Mouse (Mus musculus) heart, postnatal 14 days (tissue): ENCODE measurements around the gene Gm37240. TPM values are rescaled to one million over a fixed set of nuclear protein-coding genes. Genes with fewer than 3 reads are reported as not detected.

Experiments
- DNase-seq, 2 experiments: peaks; one replicate each; pipeline ENCODE4 v3.0.0; 2021 to 2022
- intact Hi-C: fragments of 180-260 bp; cut with DNase I; formaldehyde crosslinking; loops from one replicate; pipeline ENCODE4 v1.15.1; 2025
- total RNA-seq, 2 experiments: library from RNA; stranded (reverse); gene quantifications; 2 replicates each; pipeline ENCODE4 v1.2.3; 2021

Gene Gm37240
- total RNA-seq, 2 experiments from 2014 or later: 39.0 to 42.7 TPM

DNA sequence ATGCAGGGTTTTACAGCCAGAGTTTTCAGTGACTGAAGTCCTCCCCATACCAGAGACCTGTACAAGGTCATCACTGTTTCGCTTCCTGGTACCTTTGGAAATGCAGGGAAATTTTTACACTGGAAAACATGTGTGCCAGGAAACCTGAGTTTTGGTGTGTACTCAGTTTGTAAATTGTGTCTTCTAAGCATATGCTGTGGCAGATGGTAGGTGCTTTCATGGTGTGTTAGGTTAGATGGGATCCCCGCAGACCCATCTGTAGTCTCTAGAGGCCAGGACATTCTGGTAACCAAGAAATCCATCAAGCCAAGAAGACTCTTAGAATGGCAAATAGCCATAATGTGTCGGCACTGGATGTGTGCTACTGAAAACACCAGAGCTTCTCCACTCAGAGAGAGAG, 352.3 kb downstream of the Gm37240 start:
- DNase-seq: no peak
- intact Hi-C loops: no loop called here

DNA sequence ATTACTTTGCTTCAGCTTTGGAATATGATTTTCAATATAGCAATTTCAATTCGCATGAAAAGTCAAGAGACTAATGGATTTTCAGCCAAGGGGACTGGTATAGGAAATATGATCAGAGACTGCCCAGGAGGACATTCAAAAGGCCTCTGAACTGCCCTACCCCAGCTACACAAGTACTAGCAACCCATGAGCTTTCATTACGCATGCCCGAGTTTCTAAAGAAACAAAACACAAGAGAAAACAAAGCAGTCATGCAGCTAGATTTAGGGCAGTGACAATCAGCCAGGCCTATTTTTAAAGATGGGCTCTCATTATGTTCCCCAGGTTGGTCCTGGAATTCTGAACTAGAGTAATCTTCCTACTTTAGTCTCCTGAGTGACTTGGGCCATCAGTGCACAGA, 354.9 kb downstream of the Gm37240 start:
- DNase-seq: no peak
- intact Hi-C loops: no loop called here

DNA sequence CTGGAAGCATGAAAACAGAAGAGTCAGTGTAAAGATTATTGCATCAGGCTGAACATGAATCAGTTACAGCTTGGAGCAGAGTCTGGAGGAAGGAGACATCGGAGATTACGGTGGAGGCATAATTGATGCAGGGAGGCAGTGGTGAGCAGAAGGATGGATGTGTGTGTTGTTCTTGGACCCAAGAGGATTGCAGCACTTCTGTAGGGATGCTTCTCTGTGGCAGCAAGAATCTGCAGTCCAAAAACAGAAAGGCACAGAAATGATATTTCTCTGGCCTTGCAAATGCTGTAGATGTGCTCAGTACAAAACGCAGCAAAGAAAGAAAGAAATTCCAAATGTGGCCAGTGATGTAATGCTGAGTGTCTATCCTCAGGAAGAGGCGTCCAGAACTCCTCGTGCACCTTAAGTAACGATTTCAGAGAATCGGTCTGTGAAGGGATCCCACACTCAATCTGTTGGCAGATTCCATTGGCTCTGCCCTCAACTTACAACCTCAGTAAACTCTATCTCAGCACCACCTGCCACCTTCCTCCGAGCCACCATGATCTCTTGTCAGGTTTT, 356.6 kb downstream of the Gm37240 start:
- DNase-seq: no peak
- intact Hi-C loops: no loop called here

DNA sequence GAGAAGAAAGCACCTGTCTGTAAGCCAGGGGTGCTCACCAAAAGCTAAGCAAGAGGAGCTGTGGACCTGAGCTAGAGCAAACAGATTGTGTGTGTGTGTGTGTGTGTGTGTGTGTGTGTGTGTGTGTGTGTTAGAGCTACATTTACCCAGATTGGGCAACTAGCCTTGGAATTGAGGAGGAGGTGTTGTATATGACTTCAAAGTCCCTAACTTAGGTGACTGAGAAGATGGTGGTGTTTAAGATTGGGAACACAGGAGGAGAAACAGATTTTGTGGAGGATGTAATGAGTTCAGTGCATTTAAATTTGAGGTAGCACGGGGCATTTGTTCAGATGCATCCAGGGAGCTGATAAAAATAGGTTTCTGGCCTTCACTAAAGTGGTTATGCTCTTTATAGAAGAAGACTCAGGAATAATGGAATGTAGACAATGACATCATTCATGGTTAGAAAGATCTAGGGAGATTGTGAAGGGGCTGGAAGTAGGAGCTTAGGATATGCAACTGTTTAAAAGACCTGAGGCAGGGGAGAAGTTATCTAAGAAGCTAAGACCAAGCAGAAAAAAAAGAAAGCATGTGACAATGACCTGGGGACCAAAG, 365.9 kb downstream of the Gm37240 start:
- intact Hi-C loops: no loop called here
- no peak for DNase-seq

DNA sequence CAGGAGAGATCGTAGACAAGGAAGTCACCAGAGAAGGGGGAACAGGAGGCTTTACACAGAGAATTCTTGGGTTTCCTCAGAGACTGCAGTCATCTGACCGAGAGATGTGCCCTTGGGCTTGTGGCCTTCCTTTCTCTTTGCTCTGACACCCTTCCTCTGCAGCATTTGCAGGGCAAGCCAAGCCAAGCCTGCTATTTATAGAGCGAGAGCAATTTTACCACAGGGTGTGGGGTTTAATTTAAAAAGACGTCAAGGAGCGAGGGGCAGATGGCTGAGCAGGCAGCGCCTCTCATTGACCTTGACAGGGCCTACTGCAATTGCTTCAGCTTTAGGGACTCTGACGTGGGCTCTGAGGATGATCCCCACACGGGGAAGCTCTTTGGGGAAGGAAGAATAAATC, 368.6 kb downstream of the Gm37240 start:
- intact Hi-C loops: loop anchor here (5.0 to 10.0 kb wide), 2 partner anchors 236 to 404 kb away; no protein-coding TSS in a partner anchor

DNA sequence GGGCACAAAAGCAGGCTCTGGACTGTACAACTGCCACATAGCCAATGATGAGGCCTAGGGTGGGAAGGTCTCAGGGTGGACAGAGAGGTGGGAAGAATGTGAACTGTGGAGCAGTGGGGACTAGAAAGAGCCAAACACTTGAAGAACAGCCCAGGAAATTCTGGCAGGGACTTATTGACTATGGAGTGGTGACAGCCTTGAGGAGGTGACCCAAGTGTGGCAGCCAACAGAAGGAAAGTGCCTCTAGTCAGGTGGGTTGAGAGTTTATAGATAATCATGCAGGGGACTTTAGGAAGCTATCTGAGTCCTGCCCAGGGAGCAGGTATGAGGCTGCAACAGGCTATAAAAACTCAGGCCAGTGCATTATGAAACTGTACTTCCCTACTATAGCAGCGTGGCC, 369.2 kb downstream of the Gm37240 start:
- peak; percentile 46 to 78 for DNase-seq
- intact Hi-C loops: loop anchor here (5.0 to 10.0 kb wide), 2 partner anchors 236 to 403 kb away; no protein-coding TSS in a partner anchor

More for the DNA sequence above, 368.6 kb downstream of the Gm37240 start:
- peak; percentile 28 to 41 for DNase-seq

DNA sequence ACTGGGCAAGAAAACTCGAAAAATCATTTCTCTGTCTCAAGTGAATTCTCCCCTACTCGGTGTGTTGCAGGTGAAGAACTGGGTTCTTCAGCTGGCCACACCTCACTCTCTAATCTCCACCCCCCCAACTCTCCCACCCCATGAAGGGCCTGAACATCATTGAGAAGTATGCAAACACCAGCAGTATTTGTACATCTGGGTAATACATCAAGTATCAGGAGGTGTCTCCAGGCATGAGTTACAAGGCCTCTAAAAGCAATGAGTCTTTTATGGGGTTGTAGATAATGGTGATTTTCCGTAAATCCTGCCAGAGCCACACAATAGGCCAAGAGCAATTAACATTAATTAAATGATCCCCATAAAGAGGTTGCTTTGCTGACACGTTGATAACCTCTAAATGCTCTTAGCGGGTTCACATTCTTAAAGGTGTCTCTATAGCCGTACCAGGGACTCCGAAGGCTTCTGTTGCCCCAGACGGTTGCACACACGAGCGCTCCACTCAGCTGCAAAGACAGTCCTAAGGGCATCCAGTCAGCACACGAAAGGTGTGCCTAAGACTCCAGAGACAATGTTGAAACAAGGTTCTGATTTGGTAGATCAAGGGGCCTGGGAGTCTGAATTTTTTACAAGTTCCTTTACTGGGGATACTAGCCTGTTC, 370.4 kb downstream of the Gm37240 start:
- DNase-seq: no peak
- intact Hi-C loops: loop anchor here (5.0 to 10.0 kb wide), 2 partner anchors 235 to 402 kb away; no protein-coding TSS in a partner anchor

DNA sequence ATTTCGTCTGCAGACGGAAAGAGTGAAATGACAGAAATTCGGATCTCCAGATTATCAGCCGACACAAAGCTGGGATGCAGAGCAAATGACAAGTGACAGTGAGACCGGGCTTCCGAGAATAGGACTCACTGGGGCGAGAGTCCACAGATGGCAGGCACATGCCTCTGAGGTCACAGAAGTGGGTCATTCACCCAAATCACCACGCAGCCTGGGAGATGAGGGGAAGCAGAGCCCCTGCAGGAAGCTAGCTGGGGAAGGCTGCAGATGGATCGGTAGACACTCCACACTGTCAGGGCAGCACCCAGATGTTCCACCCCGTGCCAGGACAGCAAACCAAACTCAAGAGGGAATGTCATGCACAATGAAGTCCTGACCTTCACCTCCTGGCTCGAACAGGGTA, 372.6 kb downstream of the Gm37240 start:
- intact Hi-C loops: loop anchor here (5.0 to 10.0 kb wide), 3 partner anchors 137 to 400 kb away; no protein-coding TSS in a partner anchor
- DNase-seq: no peak

DNA sequence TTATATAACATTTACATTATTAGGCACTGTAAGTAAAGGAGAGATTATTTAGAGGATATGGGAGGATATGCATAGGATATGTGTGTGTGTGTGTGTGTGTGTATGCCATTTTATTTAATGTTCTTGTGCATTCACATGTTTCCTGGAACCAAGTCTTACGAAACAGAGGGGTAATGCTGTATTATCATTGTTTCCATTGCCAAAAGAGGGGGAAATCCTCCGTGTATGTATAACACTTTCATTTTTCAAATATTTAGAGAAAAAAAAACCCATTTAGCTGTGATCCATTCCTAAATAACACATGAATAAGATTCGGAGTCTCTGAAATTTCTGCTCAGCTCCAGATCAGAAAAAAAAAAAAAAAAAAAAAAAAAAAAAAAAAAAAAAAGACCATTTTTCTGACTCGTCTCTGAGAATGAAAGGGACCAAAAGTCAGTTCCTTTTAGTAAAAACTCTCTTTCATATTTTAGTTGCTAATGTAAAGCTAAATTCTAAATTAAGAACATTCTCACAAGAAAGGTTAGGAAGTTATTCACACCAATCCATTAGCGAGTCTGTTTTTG, 378.5 kb downstream of the Gm37240 start:
- DNase-seq: no peak
- intact Hi-C loops: loop anchor here (5.0 kb wide), 1 partner anchor 254 kb away; no protein-coding TSS in a partner anchor

DNA sequence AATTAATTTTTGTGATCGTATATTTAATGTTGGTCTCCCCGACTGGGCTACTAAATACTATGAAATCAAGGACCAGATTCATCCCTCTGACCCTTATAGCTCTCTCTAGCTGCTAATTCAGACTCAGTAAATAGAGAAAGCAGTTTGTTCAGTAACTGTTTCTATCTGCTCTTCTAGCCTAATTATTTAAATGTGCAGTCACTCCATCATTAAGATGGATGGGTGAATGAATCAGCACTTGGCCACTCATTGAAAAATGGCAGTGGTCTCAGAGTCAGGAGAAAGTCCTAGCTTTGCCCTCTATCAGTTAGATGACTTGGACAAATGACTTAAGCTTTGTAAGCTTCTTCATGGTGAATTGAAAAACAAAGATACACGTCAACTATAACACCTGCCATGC, 387.2 kb downstream of the Gm37240 start:
- intact Hi-C loops: no loop called here
- no peak for DNase-seq

DNA sequence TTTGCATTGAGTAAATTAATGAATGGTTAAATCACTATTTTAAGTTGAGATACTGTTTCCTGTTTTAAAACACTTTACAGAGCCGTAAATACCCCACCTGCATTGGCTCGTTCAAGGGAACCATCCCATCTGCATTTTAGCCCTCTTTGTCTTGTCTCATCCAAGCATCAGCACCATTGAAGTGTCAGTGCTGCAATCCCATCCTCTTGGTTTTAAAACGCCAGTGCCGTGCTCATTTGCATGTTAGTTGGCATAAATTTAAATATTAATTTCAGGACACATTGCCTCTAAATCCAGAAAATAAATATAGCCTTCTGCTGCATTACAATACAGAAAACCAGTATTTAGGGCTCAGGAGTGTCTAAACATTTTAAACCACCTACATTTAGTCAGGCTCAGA, 391.2 kb downstream of the Gm37240 start:
- intact Hi-C loops: no loop called here
- DNase-seq: no peak

DNA sequence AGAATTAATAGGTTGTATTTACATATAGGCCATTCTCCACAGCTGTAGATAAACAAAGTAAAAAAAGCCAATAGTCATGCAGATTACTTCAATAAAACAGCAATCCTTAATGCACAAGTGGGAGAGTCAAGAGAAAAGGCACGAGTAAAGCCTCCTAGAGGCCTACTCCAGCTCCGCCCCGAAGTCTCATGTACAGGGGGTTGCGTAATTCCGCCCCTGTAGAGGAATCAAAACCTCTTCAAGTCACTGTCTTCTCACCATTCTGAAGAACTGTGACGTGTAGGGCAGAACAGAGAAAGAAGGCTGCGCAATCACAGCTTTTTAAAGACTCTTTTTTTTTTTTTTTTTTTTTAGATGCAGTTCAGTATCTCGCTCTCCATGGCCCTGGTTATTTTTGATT, 393.5 kb downstream of the Gm37240 start:
- no peak for DNase-seq
- intact Hi-C loops: no loop called here

DNA sequence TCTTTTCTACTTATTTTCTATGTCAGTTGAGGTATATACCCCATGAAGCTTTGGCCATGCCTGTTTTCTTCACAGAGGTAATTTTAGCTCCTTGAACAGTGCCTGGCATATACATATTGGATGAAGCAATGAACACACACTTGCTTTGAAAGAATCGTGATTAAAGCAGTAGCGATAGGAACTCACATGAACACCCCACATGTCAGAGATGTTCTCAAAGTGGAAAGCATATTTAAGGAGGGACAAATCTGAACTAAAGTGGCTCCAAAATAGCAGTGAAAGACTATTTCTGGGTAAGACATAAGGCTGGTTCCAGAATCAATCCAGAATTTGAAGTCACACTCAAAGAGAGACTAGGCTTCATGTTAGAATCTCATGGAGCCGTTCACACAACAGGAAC, 397.1 kb downstream of the Gm37240 start:
- no peak for DNase-seq
- intact Hi-C loops: no loop called here

DNA sequence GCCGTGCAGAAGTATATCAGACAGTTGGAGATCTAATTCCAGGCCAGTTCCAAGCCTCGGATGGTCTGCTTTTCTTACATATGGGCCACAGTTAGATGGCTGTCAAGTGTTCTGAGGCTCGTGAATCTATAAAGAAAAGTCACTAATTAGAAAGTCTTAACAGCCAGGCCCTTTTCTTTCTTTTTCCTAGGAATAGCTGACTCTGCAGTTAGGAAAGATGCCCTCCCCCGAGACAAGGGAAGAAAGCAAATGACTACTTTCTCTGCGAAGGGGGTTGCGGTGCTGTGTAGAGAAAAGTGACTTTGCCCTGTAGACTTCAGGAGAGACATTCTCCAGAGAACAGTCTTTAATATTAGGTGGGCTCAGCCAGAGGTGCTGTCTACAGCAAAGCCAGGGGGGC, 399.9 kb downstream of the Gm37240 start:
- DNase-seq: no peak
- intact Hi-C loops: no loop called here

DNA sequence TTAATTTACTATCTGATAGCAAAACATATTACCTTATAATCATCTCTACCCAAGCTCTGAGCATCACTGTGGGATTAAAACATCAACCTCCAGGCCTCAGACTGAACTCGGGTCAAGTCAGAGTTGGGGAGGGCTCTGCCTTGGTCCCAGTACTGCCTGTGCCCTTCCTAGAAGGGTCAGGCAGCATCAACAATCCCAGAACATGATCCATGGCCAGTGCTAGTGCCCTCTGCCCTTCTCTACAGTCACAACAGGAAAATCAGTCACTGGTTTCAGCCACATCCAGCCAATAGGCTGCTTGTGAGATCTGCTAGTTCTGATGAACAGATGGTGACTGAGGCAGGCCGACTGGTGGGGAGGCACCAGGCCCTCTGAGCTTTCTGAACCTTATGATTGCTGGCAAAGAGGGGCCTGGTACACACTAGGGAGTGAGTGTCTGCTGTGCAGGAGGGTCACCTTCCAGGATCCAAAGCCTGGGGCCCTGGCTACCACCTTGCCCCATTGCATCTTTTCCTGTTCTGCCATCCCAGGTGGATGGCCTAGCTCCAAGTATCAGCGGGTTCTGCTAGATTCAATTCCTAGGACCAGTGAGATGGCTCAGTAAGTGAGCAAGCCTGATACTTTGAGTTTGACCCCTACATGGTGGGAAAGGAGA, 401.7 kb downstream of the Gm37240 start:
- no peak for DNase-seq
- intact Hi-C loops: no loop called here

DNA sequence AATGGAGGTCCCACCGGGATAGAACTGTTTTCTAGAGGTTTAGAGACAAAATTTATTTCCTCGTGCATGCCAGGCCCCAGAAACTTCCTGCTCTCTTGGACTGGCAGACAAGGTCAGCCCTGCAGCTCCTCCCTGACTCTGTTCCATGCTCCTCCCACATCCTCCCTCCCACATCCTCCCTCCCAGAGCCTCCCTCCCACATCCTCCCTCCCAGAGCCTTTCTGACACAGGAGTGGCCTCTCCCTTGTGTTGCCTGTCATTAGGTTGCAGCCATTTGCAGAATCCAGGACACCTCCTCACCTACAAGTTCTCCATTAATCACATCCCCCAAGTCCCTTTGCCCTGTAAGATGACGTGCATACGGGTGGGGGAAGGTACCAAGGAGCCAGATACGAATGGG, 404.7 kb downstream of the Gm37240 start:
- DNase-seq: peak; percentile 13 to 29
- intact Hi-C loops: no loop called here

DNA sequence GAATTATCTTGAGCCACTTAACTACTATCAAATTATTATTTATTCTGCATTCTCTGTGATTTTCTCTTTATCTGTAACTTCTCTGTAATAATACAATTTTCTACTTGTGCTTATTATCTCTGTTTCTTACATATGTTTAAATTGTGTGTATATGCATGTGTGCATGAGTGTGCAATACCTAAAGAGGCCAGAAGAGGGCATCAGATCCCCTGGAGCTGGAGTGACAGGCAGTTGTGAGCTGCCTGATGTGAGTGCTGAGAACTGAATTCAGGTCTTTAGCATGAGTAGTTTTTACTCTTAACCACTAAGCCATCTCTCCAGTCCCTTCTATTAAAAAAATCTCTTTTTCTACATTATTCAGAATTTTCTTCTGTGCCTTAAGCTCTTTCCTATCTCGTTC, 406.7 kb downstream of the Gm37240 start:
- intact Hi-C loops: no loop called here

DNA sequence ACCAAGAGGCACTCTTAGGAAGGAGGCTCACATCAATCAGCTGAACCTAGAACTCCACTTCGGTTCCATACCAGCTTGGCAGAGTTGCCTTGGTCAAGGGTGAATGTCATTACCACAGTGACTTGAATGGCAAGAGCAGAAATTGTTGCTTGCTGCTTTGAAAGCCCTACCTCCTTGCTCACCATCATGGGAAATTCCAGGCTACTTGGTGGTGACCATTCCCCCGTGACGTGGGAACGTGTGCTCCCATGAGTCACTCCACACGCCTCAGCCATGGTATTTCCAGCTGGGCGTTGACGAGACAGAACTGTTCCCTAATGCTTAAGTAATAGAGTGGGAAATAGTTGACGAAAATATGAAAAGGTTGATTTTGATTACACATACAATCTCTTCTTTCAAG, 408.6 kb downstream of the Gm37240 start:
- no peak for DNase-seq
- intact Hi-C loops: no loop called here

More for the DNA sequence above, 406.7 kb downstream of the Gm37240 start:
- no peak for DNase-seq

DNA sequence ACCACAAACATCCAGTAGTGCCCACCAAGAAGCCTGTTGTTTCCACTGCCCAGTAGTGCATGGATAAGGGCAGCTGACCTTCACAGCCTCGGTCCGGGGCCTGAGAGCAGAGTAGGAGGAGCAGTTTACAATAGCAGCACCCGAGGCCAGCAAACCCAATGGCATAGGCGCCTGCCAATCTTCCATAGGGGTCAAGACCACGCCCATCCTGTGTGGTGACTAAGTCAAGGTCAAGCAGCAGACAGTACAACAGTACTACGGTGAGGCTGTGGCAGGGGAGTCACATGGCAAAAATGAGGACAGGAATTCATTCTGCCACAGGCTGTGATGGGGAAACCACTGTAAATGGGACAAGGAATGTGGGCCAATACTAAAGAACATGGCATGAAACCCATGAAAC, 417.6 kb downstream of the Gm37240 start:
- intact Hi-C loops: no loop called here
- DNase-seq: no peak

DNA sequence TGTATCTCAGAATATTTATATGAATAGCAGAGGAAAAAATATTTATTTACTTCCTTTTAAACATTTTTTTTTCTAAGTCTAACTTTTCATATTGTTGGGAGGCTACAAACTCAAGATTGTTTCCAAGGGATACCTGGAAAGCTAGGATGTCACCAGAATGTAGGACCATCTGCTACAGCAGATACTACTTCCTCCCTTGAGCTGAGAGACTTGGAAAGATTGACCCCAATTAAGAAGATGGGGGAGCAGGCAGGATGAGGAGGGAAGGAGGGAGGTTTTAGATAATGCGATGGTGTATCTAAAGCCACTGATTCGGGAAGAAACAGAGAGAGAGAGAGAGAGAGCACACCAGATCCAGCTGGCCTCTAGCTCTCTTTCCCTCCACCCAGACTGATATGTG, 418.3 kb downstream of the Gm37240 start:
- intact Hi-C loops: no loop called here
- no peak for DNase-seq
